Mouse (Mus musculus) left cerebral cortex, adult 2 months (tissue): ENCODE data around the gene Zranb1. TPM values are rescaled to one million over a fixed set of nuclear protein-coding genes. Genes with fewer than 3 reads are reported as not detected.
A peak's percentile ranks its signal among the peaks of the same experiment; 100 is the strongest.

Source experiments
- DNase-seq, 2 experiments: peaks; one replicate each; pipeline ENCODE4 v3.0.0; 2021 to 2022; ENCODE audit warnings: low spot score in 2 of 2, mixed read lengths in 1 of 2; ENCODE audit errors: extremely low spot score in 1 of 2
- H3K27ac ChIP-seq: fragments of 200-600 bp; 2 replicates; pipeline ENCODE4 v1.8.1; 2022
- H3K4me3 ChIP-seq: fragments of 200-600 bp; 2 replicates; pipeline ENCODE4 v1.8.1; 2022
- CTCF ChIP-seq: fragments of 200-600 bp; IDR thresholded peaks from 2 replicates; pipeline ENCODE4 v1.8.1; 2022; ENCODE audit warnings: antibody characterized with exemption, mild to moderate bottlenecking, moderate library complexity
- intact Hi-C: fragments of 180-260 bp; cut with DNase I; formaldehyde crosslinking; loops from one replicate; pipeline ENCODE4 v1.15.1; 2025
- total RNA-seq, 2 experiments: library from RNA; stranded (reverse); gene quantifications; 2 replicates each; pipeline ENCODE4 v1.2.3; 2021

The Zranb1 gene
- total RNA-seq, 2 experiments from 2014 or later, result 43.3 to 47.2 TPM

DNA sequence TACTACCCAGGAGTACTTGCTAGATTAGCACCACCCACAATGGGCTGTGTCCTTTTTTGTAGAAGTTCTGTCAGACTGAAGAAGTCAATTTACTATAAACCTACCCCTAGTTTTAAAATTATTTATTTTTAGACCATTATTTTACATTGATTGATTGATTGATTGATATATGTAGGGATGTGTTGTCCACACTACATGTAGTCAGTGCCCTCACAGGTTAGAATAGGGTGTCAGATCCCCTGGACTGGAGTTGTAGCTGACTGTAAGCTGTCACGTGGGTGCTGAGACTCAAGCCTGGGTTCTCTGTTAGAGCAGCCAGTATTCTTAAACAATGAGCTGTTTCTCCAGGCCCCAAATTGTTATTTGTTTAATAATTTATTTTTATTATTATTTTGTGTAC is 37.6 kb upstream of the Zranb1 start:
- Histone ChIP-seq H3K4me3 (no peak overlapping the region), H3K27ac (no peak overlapping the region)
- intact Hi-C loops, result no loop called here
- no peak for DNase-seq
- TF ChIP-seq CTCF, result no peak

DNA sequence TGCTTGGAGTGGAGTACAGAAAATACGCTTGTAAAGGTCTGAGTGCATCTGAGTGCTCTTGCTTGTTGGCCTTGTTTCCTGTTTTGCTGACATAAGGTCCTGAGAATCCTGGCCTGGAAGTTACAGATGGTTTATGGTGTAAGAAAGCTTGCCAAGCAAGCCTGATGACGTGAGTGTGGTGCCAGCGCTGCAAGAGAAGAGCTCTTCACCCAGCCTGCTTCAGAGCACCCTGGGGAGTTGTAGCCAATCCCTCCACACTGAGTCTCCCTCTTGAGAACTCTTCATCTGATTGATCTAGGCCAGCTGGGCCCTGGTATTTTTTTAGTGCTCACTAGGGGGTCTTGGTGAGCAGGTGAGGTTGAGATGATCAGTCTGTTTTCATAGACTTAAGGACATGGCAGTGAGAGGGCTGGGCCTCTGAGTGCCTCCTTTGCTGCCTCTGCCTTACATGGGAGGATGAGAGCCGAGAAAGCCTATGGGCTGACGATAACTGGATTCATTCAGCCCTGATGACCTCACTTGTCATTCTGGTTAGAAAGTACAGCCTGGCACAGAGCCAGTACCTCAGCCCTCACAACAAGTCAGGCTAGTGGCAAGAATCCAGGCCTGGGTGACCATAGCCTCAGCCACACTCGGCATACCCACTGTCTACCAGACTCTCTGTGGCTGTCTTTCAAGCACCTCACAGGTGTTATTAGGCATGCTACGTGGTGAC is 35.9 kb upstream of the Zranb1 start:
- no peak overlapping the region for H3K27ac ChIP-seq
- TF ChIP-seq CTCF, result no peak
- DNase-seq, result no peak
- intact Hi-C loops, result no loop called here
- H3K4me3 ChIP-seq, result no peak overlapping the region

DNA sequence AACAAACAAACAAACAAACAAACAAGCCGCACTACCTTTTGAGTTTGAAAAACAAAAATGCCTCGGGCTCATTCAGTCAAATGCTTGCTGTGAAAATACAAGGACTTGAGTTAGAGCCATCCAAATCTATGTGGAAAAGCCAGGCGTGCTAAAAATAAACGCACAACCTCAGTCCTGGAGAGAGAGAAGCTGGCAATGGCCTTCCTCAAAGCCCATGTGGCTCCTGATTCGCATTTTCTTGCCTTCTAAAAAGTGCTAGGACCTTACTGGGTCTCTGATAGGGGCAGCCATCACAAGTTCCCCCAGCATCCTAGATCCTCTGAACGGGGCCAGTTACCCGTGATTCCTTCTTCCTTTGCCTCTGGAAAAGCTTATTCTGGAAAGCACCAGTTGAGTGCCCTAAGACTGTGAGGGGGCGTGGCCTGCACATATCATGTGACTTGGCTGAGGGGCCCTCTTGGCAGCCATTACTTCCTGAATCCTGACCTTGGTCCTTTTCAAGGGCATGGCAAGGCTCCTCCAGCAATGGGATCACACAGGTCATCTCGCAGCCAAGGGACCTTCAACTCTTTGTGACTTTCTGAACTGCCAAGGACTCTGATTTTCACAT is 34.6 kb upstream of the Zranb1 start:
- TF ChIP-seq CTCF, result no peak
- no peak overlapping the region for H3K27ac ChIP-seq
- intact Hi-C loops, result no loop called here
- no peak for DNase-seq
- no peak overlapping the region for H3K4me3 ChIP-seq

DNA sequence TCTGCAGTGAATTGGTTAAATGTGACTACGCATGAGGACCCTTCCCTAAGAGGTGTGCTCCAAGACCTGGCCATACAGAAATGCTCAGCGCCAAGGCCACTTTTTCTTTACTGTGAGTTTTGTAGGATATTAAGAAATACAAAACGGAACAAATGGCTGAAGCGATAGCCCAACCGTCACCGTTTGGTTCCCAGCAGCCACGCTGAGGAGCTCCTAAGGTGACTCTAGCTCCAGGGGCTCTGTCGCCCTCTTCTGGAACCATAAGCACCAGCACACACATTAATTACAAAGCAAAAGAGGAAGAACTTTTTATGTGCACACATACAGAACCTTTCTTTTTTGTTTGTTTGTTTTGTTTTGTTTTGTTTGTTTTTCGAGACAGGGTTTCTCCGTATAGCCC is 33.7 kb upstream of the Zranb1 start:
- peak; percentile 4; the same call in 1 of the 2 replicates for TF ChIP-seq CTCF
- Histone ChIP-seq H3K27ac (no peak overlapping the region), H3K4me3 (no peak overlapping the region)
- intact Hi-C loops, result no loop called here
- no peak for DNase-seq

DNA sequence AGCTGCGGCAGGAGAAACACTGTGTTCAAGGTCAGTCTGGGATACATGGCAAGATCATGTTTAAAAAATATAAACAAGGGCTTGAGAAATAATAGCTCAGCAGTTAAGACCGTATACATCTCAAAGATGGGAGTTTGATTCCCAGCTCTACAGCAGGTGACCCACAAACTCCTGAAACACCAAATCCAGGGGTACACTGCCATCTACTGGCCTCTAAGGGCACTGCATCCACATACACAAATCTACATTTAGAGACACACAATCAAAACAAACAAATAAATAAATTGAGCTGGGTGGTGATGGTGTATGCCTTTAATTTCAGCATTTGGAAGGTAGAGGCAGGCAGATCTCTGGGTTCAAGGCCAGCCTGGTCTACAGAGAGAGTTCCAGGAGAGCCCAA is 32.7 kb upstream of the Zranb1 start:
- no peak overlapping the region for H3K4me3 ChIP-seq
- no peak for DNase-seq
- H3K27ac ChIP-seq, result no peak overlapping the region
- TF ChIP-seq CTCF, result peak; percentile 53
- intact Hi-C loops, result no loop called here

DNA sequence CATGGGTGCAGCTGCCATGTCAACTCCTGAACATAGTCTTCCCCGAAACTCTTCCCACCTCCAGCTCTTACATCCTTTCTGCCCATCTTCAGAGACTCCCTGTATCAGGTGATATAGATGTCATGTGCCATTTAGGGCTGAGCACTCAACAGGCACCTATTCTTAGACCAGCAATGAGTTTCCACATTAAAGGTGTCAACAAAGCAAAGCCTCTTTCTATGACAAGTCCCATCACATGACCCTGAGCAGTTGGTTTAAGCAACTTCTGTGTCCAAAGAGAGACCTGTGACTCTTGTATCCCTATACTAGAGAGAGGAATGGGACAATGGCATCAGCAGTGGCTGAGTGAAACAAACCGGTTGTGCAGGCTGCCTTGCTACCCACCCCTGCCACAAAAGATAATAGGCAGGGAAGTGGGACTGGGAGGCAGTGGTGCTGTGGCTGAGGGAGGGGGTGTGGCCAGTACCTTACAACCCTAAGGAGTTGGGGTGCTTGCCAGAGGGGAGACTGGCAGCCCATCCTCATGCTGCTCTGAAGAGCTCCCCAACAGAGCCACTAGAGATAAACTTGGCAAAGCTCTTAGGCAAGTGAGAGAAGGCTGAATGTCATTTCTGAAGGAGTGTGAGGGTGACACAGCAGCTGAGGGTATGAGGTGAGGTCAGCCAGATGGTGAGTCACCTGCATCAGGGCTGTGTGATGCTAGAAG is 30.0 kb upstream of the Zranb1 start:
- no peak for DNase-seq
- Histone ChIP-seq H3K4me3 (no peak overlapping the region), H3K27ac (no peak overlapping the region)
- no peak for TF ChIP-seq CTCF
- intact Hi-C loops, result no loop called here

DNA sequence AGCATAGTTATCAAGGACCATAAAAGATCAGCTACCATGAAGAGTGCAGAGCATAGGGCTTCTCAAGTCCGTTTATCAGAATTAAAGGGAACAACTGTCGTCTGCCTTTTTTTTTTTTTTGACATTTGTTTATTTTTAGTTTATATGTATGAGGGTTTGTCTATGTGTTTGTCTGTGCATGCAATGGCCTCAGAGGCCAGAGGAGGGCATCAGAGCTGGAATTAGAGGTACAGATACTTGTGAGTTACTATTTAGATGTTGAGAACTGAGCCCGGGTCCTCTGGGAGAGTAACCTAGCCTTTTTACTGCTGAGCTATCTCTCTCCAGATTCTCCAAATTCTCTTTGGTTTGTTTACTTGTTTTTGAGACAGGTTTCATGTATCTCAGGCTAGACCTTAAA is 27.1 kb upstream of the Zranb1 start:
- intact Hi-C loops, result no loop called here
- no peak; the same call in 1 of the 2 replicates for TF ChIP-seq CTCF
- DNase-seq, result no peak
- H3K27ac ChIP-seq, result no peak overlapping the region
- H3K4me3 ChIP-seq, result no peak overlapping the region

DNA sequence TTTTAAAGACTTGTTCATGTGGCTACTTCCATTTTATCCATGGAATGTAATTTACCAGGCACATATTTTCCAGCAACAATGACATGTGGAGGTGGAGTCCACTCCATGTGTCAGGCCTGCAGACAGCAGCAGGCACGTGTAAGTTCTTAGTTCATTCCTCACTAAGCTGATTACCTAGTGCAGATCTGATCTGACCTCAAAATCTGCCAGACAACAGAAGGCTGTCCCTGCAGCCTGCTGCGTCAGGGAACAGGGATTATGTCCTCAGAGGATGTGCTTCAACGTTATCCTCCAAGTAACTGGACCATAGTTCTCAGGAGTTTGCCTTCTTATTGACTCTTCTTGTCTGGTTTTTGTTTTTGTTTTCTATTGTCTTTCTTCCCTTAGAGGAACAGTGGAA is 9.0 kb upstream of the Zranb1 start:
- intact Hi-C loops, result no loop called here
- TF ChIP-seq CTCF, result no peak
- Histone ChIP-seq H3K27ac (no peak overlapping the region), H3K4me3 (no peak overlapping the region)
- no peak for DNase-seq

DNA sequence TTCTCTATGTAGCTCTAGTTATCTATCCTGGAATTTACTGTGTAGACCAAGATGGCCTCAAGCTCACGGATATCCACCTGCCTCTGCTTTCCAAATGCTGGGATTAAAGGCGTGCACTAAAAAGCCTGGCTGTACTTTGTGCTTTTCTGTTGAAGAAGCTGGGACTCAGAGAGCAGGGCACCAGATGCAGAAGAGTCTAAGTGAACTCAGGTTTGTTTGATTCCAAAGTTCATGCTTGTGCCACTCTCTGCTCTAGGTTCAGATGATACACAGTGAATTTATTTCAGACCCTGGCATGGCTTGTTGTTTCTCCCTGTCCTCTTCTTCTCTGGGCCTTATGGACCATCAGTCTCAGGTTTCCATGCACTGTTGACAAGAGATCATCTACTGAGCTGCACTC is 5.7 kb upstream of the Zranb1 start:
- no peak overlapping the region for H3K4me3 ChIP-seq
- DNase-seq, result no peak
- H3K27ac ChIP-seq, result no peak overlapping the region
- intact Hi-C loops, result no loop called here
- no peak for TF ChIP-seq CTCF

DNA sequence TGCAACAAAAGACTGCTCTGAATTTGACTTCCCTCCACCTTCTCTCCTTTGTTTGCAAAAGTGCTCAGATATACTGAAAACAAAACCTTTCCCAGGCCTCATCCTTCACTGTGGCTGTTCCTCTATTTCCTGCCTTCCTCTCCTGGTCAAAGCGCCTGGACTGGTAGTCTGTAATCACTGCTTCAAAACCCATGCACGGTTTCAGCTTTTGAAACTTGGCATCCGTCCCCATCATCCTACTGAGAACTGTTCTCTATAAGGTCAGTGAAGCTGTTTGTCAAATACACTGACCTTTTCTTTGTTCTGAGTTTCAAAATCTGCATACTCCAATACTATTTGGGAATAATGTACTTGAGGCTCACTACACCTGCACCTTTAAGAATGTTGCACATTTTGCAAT is 3.7 kb upstream of the Zranb1 start:
- no peak for DNase-seq
- intact Hi-C loops, result no loop called here
- Histone ChIP-seq H3K4me3 (no peak overlapping the region), H3K27ac (no peak overlapping the region)
- TF ChIP-seq CTCF, result no peak

DNA sequence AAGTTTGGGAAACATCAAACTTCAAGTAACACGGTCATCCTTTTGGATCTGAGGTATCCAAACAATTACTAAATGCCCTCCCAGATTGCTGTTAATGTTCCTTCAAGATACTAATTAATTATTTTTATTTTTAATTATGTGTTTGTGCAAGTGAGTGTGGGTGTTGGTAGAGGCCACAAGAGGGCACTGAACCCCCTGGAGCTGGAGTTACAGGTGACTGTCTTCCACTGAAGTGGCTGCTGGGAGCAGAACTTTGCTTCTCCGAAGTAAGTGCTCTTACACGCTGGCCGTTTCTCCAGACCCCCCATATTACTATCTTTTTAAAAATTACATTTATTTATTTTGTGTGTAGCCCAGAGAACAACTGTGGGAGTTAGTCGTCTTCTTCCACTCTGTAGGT is 887 bp upstream of the Zranb1 start:
- Histone ChIP-seq H3K4me3 (peak overlapping the region; percentile 88), H3K27ac (peak overlapping the region; percentile 98)
- TF ChIP-seq CTCF, result peak; percentile 12
- intact Hi-C loops, result loop anchor here (2.0 to 5.0 kb wide), 2 partner anchors 71 to 72 kb away; partner anchors contain the start of gene Abraxas2
- DNase-seq, result no peak
